Mouse (Mus musculus) E14TG2a.4 (cell line): ENCODE measurements around the gene Slx4ip.

Experiments
- CTCF ChIP-seq: conservative IDR thresholded peaks from 2 replicates; pipeline ENCODE4 v1.5.1; 2014; ENCODE audit warnings: low read length
- NANOG ChIP-seq: IDR thresholded peaks from 2 replicates; pipeline ENCODE4 v1.6.1; 2014; ENCODE audit warnings: borderline replicate concordance, low read length, mixed read lengths
- POU5F1 ChIP-seq: IDR thresholded peaks from 2 replicates; pipeline ENCODE4 v1.6.1; 2014; ENCODE audit warnings: low read length, borderline replicate concordance

DNA sequence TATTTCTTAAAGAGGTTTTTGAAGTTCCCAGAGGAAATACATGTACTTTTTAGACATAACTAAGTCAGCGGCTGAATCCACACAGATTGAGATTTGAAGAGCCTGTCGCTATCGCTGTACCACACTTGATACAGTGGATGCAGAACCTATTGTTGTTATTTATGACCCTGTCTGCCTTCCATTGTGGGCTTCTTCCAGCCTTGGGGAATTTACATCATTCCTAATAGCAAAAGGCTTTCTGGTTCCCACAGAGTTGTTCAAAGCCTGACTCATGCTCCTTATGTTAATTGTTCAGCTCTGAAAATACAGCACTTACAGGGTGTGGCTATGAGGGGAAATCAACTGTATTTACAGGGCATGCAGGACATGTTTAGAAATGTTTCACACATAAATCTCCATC is 173.5 kb downstream of the Slx4ip start:
- TF ChIP-seq POU5F1 (no peak), CTCF (no peak), NANOG (no peak)
